Mouse (Mus musculus) MEL (cell line): ENCODE results near the gene Proca1.
A peak's percentile ranks its signal among the peaks of the same experiment; 100 is the strongest.

Experiments used
- CTCF ChIP-seq, 3 experiments: IDR thresholded peaks in 2 of 3; conservative IDR thresholded peaks in 1 of 3; 2 replicates each; pipeline ENCODE4 v1.5.1; 2011 to 2012; ENCODE audit warnings: low read length in 3 of 3, low read depth in 2 of 3, mild to moderate bottlenecking in 2 of 3, improper control_type of control experiment in 1 of 3, inconsistent platforms in 1 of 3, mixed read lengths in 1 of 3, moderate library complexity in 1 of 3; ENCODE audit not compliant: control insufficient read depth in 1 of 3, insufficient read depth in 1 of 3, poor library complexity in 1 of 3, severe bottlenecking in 1 of 3
- E2F4 ChIP-seq: IDR thresholded peaks from 2 replicates; pipeline ENCODE4 v1.6.1; 2011; ENCODE audit warnings: low read depth, low read length, improper control_type of control experiment, borderline replicate concordance
- EP300 ChIP-seq, 2 experiments: IDR thresholded peaks; 2 replicates each; pipeline ENCODE4 v1.6.1; 2011; ENCODE audit warnings: improper control_type of control experiment in 2 of 2, low read length in 2 of 2, low read depth in 1 of 2, mild to moderate bottlenecking in 1 of 2
- POLR2A ChIP-seq, 2 experiments: IDR thresholded peaks; 2 replicates each; pipeline ENCODE4 v1.6.1; 2011 to 2012; ENCODE audit warnings: low read length in 2 of 2, mild to moderate bottlenecking in 2 of 2, control low read depth in 1 of 2, improper control_type of control experiment in 1 of 2, low read depth in 1 of 2, moderate library complexity in 1 of 2; ENCODE audit not compliant: control insufficient read depth in 1 of 2, insufficient read depth in 1 of 2, poor library complexity in 1 of 2
- SIN3A ChIP-seq: IDR thresholded peaks from 2 replicates; pipeline ENCODE4 v1.6.1; 2012; ENCODE audit warnings: low read length, improper control_type of control experiment, inconsistent platforms
- USF1 ChIP-seq: IDR thresholded peaks from 2 replicates; pipeline ENCODE4 v1.6.1; 2014; ENCODE audit warnings: low read depth, mild to moderate bottlenecking, inconsistent platforms, low read length, improper control_type of control experiment, moderate library complexity

DNA sequence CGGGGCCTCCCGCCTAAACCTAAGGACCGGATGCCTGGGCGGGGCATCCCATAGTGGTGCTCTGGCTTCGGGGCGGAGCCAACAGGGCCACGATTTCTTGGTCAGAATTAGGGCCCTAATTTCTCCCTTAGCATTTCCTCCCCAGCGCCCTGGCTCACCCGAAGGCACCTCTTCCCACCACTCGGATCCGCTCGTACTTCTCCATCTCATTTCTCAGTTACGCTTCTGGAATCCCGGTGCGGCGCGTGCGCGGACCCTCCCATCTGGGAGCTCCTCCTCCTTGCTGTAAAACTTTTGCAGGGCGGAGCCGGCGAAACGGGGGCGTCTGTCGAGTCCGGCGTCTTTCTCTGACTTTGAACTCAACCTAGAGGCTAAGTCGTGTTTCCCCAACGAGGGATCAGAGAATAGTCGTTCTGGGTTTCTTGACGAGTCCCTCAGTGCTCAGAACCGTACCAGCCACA lies 16.8 kb upstream of the Proca1 start, which contains the start of the genes Nek8 and Tlcd1:
- no peak for TF ChIP-seq CTCF (IDR thresholded peaks at IDR 0.05 in 2 of 3, conservative IDR thresholded peaks at IDR 0.05 in 1 of 3; ENCODE audit: control insufficient read depth in 1 of 3, insufficient read depth in 1 of 3, low read depth in 2 of 3, low read length in 3 of 3, poor library complexity in 1 of 3, severe bottlenecking in 1 of 3)
- TF ChIP-seq EP300 (IDR thresholded peaks at IDR 0.05; ENCODE audit: low read depth in 1 of 2, low read length in 2 of 2): no peak
- peak; percentile 72 to 82; a peak in 3 of 4 replicates for TF ChIP-seq POLR2A (IDR thresholded peaks at IDR 0.05; ENCODE audit: control insufficient read depth in 1 of 2, insufficient read depth in 1 of 2, low read depth in 1 of 2, low read length in 2 of 2, poor library complexity in 1 of 2)
- TF ChIP-seq E2F4: no peak
- peak; percentile 81 for TF ChIP-seq SIN3A
- no peak for TF ChIP-seq USF1
